Mouse (Mus musculus): Measurements from ENCODE around the gene Gzmm.

Gene Gzmm

DNA sequence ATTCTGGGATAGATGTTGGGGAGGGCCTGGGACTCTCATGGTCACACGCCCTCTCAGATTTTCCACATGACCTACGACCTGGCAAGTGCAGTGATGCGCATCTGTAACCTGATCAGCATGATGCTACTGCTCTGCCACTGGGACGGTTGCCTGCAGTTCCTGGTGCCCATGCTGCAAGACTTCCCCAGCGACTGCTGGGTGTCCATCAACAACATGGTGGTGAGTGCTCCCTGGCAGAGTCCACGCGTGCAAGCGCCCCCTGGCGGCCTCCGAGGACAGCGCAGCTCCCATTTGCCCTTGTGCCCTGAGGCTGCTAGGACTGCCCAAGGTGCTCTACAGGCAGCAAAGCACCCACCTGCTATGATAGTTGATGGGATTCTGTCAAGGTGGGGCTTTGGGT lies 37.3 kb downstream of the Gzmm start:
- no peak for DNase-seq (ENCODE audit: low spot score in 2 of 2)

- DNase-seq (ENCODE audit: low spot score in 2 of 2) = no peak
Observed at GRCm38 (mm10) chr10:79728323-79729249, 39.8 kb downstream of the Gzmm start.

DNA sequence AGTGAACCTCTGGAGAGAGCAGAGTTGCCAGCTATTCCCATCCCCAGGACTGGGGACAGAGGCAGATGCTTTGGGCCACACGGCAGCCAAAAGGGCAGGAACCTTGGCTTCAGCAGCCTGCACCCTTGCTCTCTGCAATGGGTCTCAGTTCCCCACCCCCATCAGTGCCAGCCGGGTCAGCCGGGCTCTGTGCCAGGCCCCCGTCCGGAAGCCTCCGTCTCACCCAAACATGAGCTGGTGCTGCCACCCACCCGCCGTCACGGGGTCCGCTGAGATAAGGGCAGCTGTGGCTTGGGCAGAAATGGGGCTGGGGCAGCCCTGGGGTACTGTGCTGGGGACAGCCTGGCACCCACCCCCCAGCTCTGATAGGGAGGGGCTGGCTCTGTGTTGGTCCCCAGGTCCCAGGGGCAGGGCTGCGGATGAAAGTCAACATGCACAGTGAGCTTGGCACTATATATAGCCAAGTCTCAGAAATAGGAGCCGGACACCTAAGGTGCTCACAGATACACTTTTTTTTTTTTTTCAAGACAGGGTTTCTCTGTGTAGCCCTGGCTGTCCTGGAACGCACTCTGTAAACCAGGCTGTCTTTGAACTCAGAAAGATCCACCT lies 40.6 kb downstream of the Gzmm start:
- DNase-seq (ENCODE audit: low spot score in 2 of 2) = no peak

- DNase-seq (ENCODE audit: low spot score in 2 of 2) = no peak
Observed at GRCm38 (mm10) chr10:79732500-79732899, 43.7 kb downstream of the Gzmm start.

- no peak for DNase-seq (ENCODE audit: low spot score in 2 of 2)
Observed at GRCm38 (mm10) chr10:79733847-79734246, 45.0 kb downstream of the Gzmm start.

GRCm38 (mm10) chr10:79735361-79735760 lies 46.5 kb downstream of the Gzmm start:
- DNase-seq (ENCODE audit: low spot score in 2 of 2) = no peak

GRCm38 (mm10) chr10:79736706-79737105 lies 47.9 kb downstream of the Gzmm start:
- no peak for DNase-seq (ENCODE audit: low spot score in 2 of 2)

DNA sequence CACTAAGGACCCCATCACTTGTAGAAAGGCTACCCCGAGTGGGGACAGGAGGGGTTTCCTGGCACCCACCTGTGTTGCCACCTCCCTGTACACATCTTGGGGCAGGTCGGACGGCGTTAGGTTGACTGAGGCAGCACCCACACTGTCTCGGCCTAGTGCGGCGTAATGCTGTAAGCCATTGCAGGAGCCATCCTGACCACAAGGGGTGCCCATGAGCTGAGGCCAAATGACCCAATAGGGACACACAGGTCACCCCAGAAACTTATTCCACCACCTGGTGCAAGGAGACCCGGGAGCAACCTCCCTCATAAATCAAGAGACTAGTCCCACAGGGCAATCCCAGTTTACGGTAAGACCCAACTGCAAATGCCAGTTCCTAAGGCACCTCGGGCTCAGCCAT lies 49.4 kb downstream of the Gzmm start:
- DNase-seq (ENCODE audit: low spot score in 2 of 2) = no peak

GRCm38 (mm10) chr10:79739234-79739633 lies 50.4 kb downstream of the Gzmm start:
- no peak for DNase-seq (ENCODE audit: low spot score in 2 of 2)

- no peak for DNase-seq (ENCODE audit: low spot score in 2 of 2)
Observed at GRCm38 (mm10) chr10:79740863-79741262, 52.0 kb downstream of the Gzmm start.

- DNase-seq (ENCODE audit: low spot score in 2 of 2) = no peak
Observed at GRCm38 (mm10) chr10:79743161-79743560, 54.3 kb downstream of the Gzmm start.

GRCm38 (mm10) chr10:79743650-79744365 lies 55.0 kb downstream of the Gzmm start:
- DNase-seq (ENCODE audit: low spot score in 2 of 2) = no peak

Measured in frontal cortex, postnatal 14 days (tissue).